Comparison of ENCODE assay signal across 8 mouse cellular contexts in genomic region chr6:125426383-125427360, GRCm38 (mm10). TPM values are rescaled to one million over a fixed set of nuclear protein-coding genes. Genes with fewer than 3 reads are reported as not detected.
DNase-seq lines count a peak whose midpoint lies in the region; ATAC-seq and TF ChIP-seq lines count a peak whose summit lies in the region.

No protein-coding gene starts in this region.

- no peak overlapping the region for H3K27ac ChIP-seq in forebrain, embryonic 14.5 days (ENCODE audit: low read depth, low read length)
- H3K27ac ChIP-seq in layer of hippocampus, adult 2 months = peak overlapping the region; percentile 85
- H3K27ac ChIP-seq in lung, embryonic 14.5 days (ENCODE audit: low read depth) = peak overlapping the region; percentile 69; the same call in 1 of the 2 replicates

- peak; percentile 89 for TF ChIP-seq CTCF in layer of hippocampus, adult 2 months (conservative IDR thresholded peaks at IDR 0.05)
- TF ChIP-seq CTCF in lung, embryonic 14.5 days (IDR thresholded peaks at IDR 0.05; ENCODE audit: low read depth) = peak; percentile 92

- 3% methylated on average over 25 of the region's 25 CpGs for WGBS in forebrain, embryonic 14.5 days
- WGBS in lung, embryonic 14.5 days = 2% methylated on average over 25 of the region's 25 CpGs

- no peaks in the 10 kb centered on the region for H3K36me3 ChIP-seq in forebrain, embryonic 14.5 days (ENCODE audit: control insufficient read depth, insufficient read depth, low read length)
- H3K36me3 ChIP-seq in lung, embryonic 14.5 days (ENCODE audit: insufficient read depth) = no peaks in the 10 kb centered on the region

- intact Hi-C loops in heart, postnatal 25 days (cut with DNase I) = loop anchor here (1.0 to 2.0 kb wide), 2 partner anchors 68 to 72 kb away; partner anchors contain the start of gene Cd9

- peaks cover 4% of the 10 kb centered on the region; the same call in 1 of the 2 replicates for H3K4me1 ChIP-seq in forebrain, embryonic 14.5 days (ENCODE audit: control insufficient read depth, insufficient read depth, low read length)
- H3K4me1 ChIP-seq in lung, embryonic 14.5 days (ENCODE audit: insufficient read depth) = peaks cover 3% of the 10 kb centered on the region; the same call in 1 of the 2 replicates

- peak overlapping the region; percentile 35 for H3K4me3 ChIP-seq in forebrain, embryonic 14.5 days (ENCODE audit: low read depth, low read length)
- H3K4me3 ChIP-seq in layer of hippocampus, adult 2 months = peak overlapping the region; percentile 54
- H3K4me3 ChIP-seq in lung, embryonic 14.5 days (ENCODE audit: low read depth, low read length) = peak overlapping the region; percentile 45

- peak; percentile 86 for DNase-seq in ES-CJ7 (ENCODE audit: low read depth, low spot score)
- peak; percentile 37 for DNase-seq in cerebellum, adult 11 months
- peak; percentile 80 for DNase-seq in forebrain, embryonic 14.5 days (ENCODE audit: low spot score)
- DNase-seq in heart, postnatal 25 days (ENCODE audit: low spot score) = peak; percentile 75
- DNase-seq in layer of hippocampus, adult 2 months (ENCODE audit: low spot score in 2 of 2) = peak; percentile 74 to 87
- DNase-seq in lung, embryonic 14.5 days = peak; percentile 91
- peak; percentile 55 to 56 for DNase-seq in thymus, adult 18-20 months

- peak overlapping the region; percentile 60 for H3K9ac ChIP-seq in forebrain, embryonic 14.5 days (ENCODE audit: low read length)
- H3K9ac ChIP-seq in lung, embryonic 14.5 days = peak overlapping the region; percentile 59

- peak; percentile 82 for ATAC-seq in forebrain, embryonic 14.5 days
- ATAC-seq in lung, embryonic 14.5 days (ENCODE audit: insufficient read depth) = peak; percentile 87
- ATAC-seq in neutrophil, adult 5-6 weeks (ENCODE audit: extremely low read depth, insufficient number of reproducible peaks, low FRiP score, poor library complexity, severe bottlenecking) = peak; percentile 92

- no peaks in the 10 kb centered on the region for H3K27me3 ChIP-seq in forebrain, embryonic 14.5 days (replicated peaks; ENCODE audit: control insufficient read depth, insufficient read depth, low read length)
- no peaks in the 10 kb centered on the region for H3K27me3 ChIP-seq in lung, embryonic 14.5 days (ENCODE audit: insufficient read depth, low read length)

- H3K4me2 ChIP-seq in forebrain, embryonic 14.5 days (ENCODE audit: low read length) = peak overlapping the region; percentile 63
- peak overlapping the region; percentile 88 for H3K4me2 ChIP-seq in lung, embryonic 14.5 days

- H3K9me3 ChIP-seq in forebrain, embryonic 14.5 days (replicated peaks; ENCODE audit: control insufficient read depth, low read length) = no peaks in the 10 kb centered on the region
- no peaks in the 10 kb centered on the region for H3K9me3 ChIP-seq in lung, embryonic 14.5 days (ENCODE audit: low read depth, low read length)

RNA-seq across cellular contexts. Expression of gene Plekhg6, which starts 46.1 kb away (rescaled TPM):
- 0.16 TPM in 1 of 2 replicates, not detected in the other for polyA plus RNA-seq in forebrain, embryonic 14.5 days (2014; fragmentation: Nextera tagmentation; extraction: Ambion mirVana)
- total RNA-seq in heart, postnatal 25 days (2021) = not detected
- total RNA-seq in layer of hippocampus, adult 2 months (2021) = under 1 TPM in 1 of 2 experiments, not detected in 1; 0.17 TPM
- polyA plus RNA-seq in lung, embryonic 14.5 days (2014; fragmentation: Nextera tagmentation; extraction: Ambion mirVana) = 0.22 and 0.51 TPM in 2 replicates
- total RNA-seq in neutrophil, adult 5-6 weeks (2017) = 0.25 and 0.35 TPM in 2 replicates

Comparison
In these comparisons a context has a peak if more than half of its experiments do, and no peak if none do; other contexts are left out.
1. DNase-seq: peak in every context shown above with its lines; median percentile 91 in lung, embryonic 14.5 days; 86 in ES-CJ7; 80 in layer of hippocampus, adult 2 months; 80 in forebrain, embryonic 14.5 days; 75 in heart, postnatal 25 days; 56 in thymus, adult 18-20 months; 37 in cerebellum, adult 11 months.